Mouse (Mus musculus): ENCODE results near the gene Rev1.
"Not testable (repeated sequence)": the region's sequence is repeated elsewhere in the genome, so short reads cannot be mapped to it uniquely, and the experiment has no call there.

Gene Rev1

DNA sequence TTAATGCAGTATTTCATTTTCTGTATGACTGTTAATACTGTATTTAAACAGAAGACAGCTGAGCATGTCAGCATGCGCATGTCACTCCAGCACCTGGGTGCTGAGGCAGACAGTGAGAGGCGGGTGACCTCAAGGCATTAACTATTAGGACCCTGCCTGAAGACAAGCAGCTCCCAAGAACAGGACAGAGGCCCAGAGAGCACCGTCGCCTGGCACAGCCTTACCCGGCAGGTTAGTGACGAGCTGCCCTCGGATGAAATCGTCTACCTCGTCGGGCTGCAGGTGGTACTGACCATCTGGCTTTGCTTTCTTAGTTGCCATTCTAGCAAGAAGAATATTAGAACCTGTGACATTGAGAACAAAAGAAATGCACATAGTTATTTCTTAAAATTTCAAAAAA is 62.3 kb downstream of the Rev1 start:
- DNase-seq (ENCODE audit: low spot score), result no peak

DNA sequence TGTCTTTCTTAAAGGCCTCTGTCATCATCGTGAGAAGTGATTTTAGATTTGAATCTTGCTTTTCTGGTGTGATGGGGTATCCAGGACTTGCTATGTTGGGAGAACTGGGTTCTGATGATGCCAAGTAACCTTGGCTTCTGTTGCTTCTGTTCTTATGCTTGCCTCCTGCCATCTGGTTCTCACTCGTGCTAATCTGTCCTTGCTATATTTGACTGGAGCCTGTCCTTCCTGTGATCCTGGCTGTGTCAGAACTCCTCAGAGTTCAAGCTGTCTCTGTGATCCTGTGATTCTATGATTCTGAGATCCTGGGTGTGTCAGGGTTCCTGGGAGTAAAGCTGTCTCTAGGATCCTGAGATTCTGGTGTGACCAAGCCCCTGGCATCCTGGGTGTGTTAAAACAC is 67.4 kb downstream of the Rev1 start:
- DNase-seq (ENCODE audit: low spot score), result not testable (repeated sequence)

- DNase-seq (ENCODE audit: low spot score), result no peak
Observed at GRCm38 (mm10) chr1:38058417-38058816, 71.2 kb downstream of the Rev1 start.

GRCm38 (mm10) chr1:38055176-38055575 is 74.4 kb downstream of the Rev1 start:
- no peak for DNase-seq (ENCODE audit: low spot score)

GRCm38 (mm10) chr1:38049562-38049961 is 80.0 kb downstream of the Rev1 start:
- no peak for DNase-seq (ENCODE audit: low spot score)

GRCm38 (mm10) chr1:38048121-38048520 is 81.5 kb downstream of the Rev1 start:
- no peak for DNase-seq (ENCODE audit: low spot score)

GRCm38 (mm10) chr1:38038898-38039297 is 90.7 kb downstream of the Rev1 start:
- DNase-seq (ENCODE audit: low spot score), result no peak

GRCm38 (mm10) chr1:38037375-38037774 is 92.2 kb downstream of the Rev1 start:
- no peak for DNase-seq (ENCODE audit: low spot score)

GRCm38 (mm10) chr1:38035521-38035920 is 94.1 kb downstream of the Rev1 start:
- DNase-seq (ENCODE audit: low spot score), result no peak

- DNase-seq (ENCODE audit: low spot score), result no peak
Observed at GRCm38 (mm10) chr1:38031391-38031790, 98.2 kb downstream of the Rev1 start.

GRCm38 (mm10) chr1:38027301-38027700 is 102.3 kb downstream of the Rev1 start:
- peak; percentile 60 for DNase-seq (ENCODE audit: low spot score)

- no peak for DNase-seq (ENCODE audit: low spot score)
Observed at GRCm38 (mm10) chr1:38014551-38015203, 114.9 kb downstream of the Rev1 start.

DNA sequence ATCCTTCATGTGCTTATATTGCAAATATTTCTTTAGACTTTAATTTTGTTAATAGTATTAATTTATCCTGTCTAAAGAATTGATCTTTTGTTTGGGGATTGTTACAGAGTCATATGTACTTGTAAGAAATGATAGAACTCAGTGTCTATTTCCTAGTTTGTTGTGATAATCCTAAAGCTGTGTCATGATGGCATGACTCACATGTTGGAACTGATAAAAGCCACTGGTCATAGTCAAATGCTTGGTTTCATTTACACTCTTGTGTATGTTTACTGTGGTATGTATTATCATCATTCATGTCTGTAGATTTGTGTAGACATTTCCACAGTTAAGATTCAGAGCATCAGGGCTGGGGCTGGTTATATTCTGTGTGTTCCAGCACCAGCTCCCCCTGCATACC is 117.1 kb downstream of the Rev1 start:
- DNase-seq (ENCODE audit: low spot score), result no peak

DNA sequence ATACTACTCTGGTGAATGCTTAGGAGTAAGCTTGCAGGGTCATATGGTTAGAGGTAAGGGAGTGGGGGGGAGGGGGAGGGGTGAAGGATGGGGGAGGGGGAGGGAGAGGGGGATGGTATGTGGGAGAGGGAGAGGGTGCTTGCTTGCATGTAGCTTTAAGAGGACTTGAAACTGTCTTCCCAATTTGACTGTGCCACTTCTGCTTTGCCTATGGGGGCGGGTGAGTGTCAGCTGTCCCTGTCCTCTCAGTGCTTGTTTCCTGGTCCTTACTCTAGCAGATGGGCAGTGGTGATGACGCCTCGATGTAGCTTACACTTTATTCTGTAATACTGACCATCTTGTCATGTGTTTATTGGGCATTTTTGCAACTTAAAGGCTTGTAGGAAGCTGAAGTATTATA is 117.5 kb downstream of the Rev1 start:
- peak; percentile 19 for DNase-seq (ENCODE audit: low spot score)

GRCm38 (mm10) chr1:38011647-38012046 is 118.0 kb downstream of the Rev1 start:
- DNase-seq (ENCODE audit: low spot score), result no peak

DNA sequence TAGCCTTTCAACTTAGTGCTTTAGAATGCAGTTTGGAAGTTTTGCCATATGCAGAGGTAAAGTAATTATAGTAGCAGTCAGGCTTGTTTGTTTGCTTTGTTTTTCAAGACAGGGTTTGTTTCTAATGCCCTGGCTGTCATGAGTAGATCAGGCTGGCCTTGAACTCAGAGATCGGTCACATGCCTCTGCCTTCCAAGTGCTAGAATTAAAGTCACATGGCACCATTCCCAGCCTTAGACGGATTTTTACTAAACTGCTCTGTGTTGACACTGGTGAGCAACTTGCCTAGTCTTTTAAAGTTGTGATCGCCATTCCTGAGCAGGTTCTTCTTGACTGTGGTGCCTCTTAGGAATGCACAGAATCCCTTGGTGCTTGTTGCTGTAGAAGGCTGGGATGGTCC is 122.9 kb downstream of the Rev1 start:
- no peak for DNase-seq (ENCODE audit: low spot score)

- DNase-seq (ENCODE audit: low spot score), result no peak
Observed at GRCm38 (mm10) chr1:38003046-38003445, 126.6 kb downstream of the Rev1 start.

Measured in lung, postnatal 25 days (tissue).